Mouse (Mus musculus): ENCODE measurements at regions not wholly inside any gene's neighbourhood (a gene's known extent, or its start where the extent isn't known, plus 50 kb on each side); places are given as distances from the start of the nearest gene placed in this dataset.
A peak's percentile ranks its signal among the peaks of the same experiment; 100 is the strongest.

DNA sequence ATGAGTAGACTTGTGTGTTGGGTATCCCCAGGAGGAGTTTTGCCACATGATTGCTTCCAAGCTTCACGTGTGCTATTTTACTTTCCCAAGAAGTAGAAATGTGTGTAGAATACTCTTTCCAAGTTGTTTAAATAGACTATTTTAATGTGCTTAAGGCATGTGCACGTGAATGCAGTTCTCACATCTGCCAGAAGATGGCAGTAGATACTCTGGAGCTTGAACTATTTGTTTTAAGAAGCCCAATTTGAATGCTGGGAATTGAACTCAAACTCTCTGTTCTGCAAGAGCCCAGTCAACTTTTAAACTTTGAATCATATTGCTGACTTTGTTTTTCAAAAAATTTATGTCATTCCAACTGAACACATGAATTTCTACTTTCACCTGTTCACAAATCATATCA is 431.3 kb upstream of the Reg3g start:
- WGBS, result 3% methylated on average over 2 of the region's 2 CpGs
- H3K4me1 ChIP-seq (replicated peaks), result no peaks in the 10 kb centered on the region
- no peaks in the 10 kb centered on the region for H3K36me3 ChIP-seq
- no peaks in the 10 kb centered on the region for H3K27me3 ChIP-seq (ENCODE audit: insufficient read depth, poor library complexity, severe bottlenecking)
- peak; percentile 34 for DNase-seq (ENCODE audit: low spot score)
- no peaks in the 10 kb centered on the region for H3K9me3 ChIP-seq
- H3K27ac ChIP-seq, result no peak overlapping the region
- H3K4me3 ChIP-seq, result no peak overlapping the region

DNA sequence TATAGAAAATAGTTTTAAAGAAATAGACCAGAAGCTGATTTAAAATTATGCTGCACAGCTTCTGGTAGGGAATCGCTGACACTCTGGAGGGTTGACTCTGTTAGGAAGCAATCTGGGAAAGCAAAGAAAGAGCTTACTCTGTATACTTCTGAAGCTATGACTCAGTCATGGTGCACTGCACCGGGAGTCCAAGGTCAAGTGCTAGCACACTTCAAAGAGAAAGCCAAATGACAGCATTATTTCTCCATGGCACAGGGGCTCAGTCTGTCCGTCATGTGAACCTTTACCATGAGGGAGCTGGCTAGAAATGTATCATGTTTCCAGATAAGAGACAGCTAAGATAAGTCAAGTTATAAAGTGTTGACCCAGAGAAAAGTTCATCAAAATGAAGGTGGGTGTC is 424.1 kb upstream of the Reg3g start:
- Histone ChIP-seq H3K36me3 (no peaks in the 10 kb centered on the region), H3K27me3 (ENCODE audit: insufficient read depth, poor library complexity, severe bottlenecking) (no peaks in the 10 kb centered on the region), H3K27ac (no peak overlapping the region), H3K9me3 (no peaks in the 10 kb centered on the region), H3K4me3 (no peak overlapping the region), H3K4me1 (replicated peaks) (no peaks in the 10 kb centered on the region)
- no peak for DNase-seq (ENCODE audit: low spot score)
- 77% methylated on average over 3 of the region's 3 CpGs for WGBS

DNA sequence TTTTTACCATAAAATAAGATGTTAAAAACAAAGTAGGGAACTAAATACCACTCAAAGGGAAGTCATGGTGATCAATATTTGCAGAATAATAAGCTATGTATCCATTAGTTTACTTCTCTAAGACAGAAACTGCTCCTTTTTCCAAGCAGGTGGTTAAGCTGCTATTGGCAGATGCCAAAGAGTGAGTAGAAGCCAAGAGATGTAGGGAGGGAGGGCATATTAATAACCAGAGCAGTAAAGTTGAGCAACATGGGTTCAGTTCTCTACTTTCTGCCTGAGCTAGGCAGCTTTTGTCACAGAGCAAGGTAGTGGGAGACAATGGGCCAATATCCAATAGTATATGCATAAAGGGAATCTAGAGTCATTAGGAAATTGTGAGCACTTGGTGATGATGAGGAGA is 394.4 kb upstream of the Reg3g start:
- Histone ChIP-seq H3K4me3 (no peak overlapping the region), H3K9me3 (no peaks in the 10 kb centered on the region), H3K36me3 (no peaks in the 10 kb centered on the region), H3K4me1 (replicated peaks) (no peaks in the 10 kb centered on the region), H3K27me3 (ENCODE audit: insufficient read depth, poor library complexity, severe bottlenecking) (no peaks in the 10 kb centered on the region), H3K27ac (no peak overlapping the region)
- no peak for DNase-seq (ENCODE audit: low spot score)

DNA sequence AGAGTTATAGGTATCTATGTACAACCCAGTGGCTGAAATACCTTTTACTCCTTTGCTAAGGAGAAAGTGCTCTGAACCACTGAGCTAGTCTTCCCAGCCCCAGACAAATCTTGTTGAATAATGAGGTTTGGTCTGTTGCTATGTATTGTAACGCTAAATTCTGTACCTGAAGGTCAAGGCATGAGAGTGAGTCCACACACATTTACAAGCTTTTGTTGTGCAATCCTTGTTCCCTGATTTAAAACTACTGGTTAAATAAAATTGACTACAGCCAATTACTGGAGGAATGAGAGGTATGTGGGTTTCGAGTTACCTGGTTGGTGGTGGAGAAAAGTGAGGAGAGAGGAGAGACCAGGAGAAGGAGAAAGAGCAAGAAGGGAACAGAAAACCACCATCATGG is 372.6 kb upstream of the Reg3g start:
- H3K27ac ChIP-seq, result no peak overlapping the region
- H3K9me3 ChIP-seq, result no peaks in the 10 kb centered on the region
- no peaks in the 10 kb centered on the region for H3K4me1 ChIP-seq (replicated peaks)
- no peak overlapping the region for H3K4me3 ChIP-seq
- no peaks in the 10 kb centered on the region for H3K27me3 ChIP-seq (ENCODE audit: insufficient read depth, poor library complexity, severe bottlenecking)
- WGBS, result 70% methylated on average over 2 of the region's 2 CpGs
- no peak for DNase-seq (ENCODE audit: low spot score)
- no peaks in the 10 kb centered on the region for H3K36me3 ChIP-seq

DNA sequence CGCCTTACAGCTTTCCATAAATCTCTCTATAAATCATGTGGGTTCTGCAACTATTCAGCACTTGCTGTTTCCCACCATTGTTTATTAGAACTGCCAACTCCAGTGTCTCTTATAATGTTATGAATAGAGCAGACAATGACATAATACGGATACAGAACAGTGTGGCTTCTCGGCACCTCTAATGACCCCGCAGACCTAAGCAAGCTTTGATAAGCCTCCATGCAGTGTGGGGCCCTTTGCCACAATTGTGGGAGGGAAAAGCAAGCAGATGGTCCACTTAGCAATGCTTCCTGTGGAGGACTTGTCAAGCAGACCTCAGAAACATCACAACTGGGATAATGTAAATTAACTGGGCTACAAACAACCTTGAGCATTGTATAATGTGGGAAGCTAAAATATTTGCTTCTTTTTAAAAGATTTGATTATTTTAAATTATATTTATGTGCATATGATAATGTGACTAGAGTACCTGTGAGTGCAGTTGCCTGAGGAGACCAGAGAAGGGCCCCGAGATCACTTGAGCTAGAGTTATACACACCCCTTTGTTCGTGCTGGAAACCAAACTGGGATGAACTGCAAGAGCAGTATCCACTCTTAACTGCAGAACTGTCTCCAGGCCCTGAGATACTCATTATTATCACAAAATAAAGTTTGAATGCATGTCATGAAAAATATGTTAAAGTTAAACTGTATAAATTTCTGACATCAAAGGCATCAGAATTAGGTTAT is 357.4 kb upstream of the Reg3g start:
- no peaks in the 10 kb centered on the region for H3K9me3 ChIP-seq
- no peaks in the 10 kb centered on the region for H3K36me3 ChIP-seq
- no peak overlapping the region for H3K4me3 ChIP-seq
- H3K27ac ChIP-seq, result no peak overlapping the region
- 57% methylated on average over 6 of the region's 6 CpGs for WGBS
- DNase-seq (ENCODE audit: low spot score), result peak; percentile 4
- peaks cover 6% of the 10 kb centered on the region for H3K4me1 ChIP-seq (replicated peaks)
- H3K27me3 ChIP-seq (ENCODE audit: insufficient read depth, poor library complexity, severe bottlenecking), result no peaks in the 10 kb centered on the region

DNA sequence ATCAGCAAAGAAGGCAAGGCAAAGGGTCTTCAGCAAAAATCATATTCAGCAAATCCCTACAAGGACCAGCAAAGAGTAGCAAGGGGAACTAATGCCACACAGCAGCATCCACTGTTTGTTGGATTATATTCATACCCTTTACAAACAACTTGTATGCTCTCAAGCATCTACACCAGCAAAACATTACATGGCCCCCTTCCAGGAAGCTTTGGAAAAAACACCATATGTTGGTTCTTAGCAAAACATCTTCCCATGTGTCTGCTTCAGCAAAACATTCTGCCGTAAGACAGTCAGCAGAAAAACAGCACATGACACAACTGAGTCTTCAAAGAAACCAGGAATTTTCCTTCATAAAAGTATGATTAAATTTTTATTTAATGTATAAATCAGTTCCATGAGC is 352.6 kb upstream of the Reg3g start:
- no peak for DNase-seq (ENCODE audit: low spot score)
- H3K9me3 ChIP-seq, result no peaks in the 10 kb centered on the region
- no peak overlapping the region for H3K4me3 ChIP-seq
- H3K36me3 ChIP-seq, result no peaks in the 10 kb centered on the region
- WGBS, result 89% methylated on average over 1 of the region's 1 CpGs
- no peaks in the 10 kb centered on the region for H3K27me3 ChIP-seq (ENCODE audit: insufficient read depth, poor library complexity, severe bottlenecking)
- peaks cover 6% of the 10 kb centered on the region for H3K4me1 ChIP-seq (replicated peaks)
- no peak overlapping the region for H3K27ac ChIP-seq

DNA sequence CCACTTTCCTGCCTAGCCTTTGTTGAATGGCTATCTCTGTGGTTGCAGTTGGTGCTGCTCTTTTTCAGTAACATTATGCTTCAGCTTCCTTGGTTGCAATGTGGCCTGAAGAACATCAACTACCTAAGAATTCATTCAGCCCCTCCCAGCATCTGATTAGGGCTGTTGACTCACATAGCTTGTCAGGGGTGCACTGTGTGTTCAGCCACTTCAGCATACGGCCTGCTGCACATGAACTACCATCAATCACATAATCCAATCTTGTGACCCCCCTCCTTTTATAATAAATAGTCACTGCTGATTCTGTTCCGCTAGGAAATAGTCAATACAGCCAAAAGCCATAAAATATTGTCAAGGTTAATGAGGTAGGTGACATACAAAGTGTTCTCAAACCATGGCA is 328.3 kb upstream of the Reg3g start:
- WGBS, result 78% methylated on average over 2 of the region's 2 CpGs
- H3K9me3 ChIP-seq, result no peaks in the 10 kb centered on the region

DNA sequence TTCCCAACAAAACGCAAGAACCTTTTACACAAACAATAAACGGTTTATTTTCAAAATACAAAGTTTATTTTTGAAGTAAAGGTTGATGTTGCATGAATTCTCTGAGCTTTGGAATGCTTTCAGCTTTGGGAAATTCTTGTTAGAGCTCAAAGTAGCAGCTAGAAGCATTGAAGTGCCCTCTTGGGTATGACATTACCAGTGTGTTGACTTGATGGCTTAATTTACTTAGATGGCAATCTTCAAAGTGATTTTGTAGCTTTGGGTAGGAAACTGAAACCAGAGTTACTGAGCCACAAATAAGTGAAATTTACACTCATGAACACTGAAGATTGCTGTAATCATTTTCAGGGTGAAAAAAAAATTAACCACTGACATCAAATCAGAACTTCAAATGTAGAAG is 320.3 kb upstream of the Reg3g start:
- Histone ChIP-seq H3K4me3 (no peak overlapping the region), H3K36me3 (no peaks in the 10 kb centered on the region), H3K27me3 (ENCODE audit: insufficient read depth, poor library complexity, severe bottlenecking) (no peaks in the 10 kb centered on the region), H3K27ac (no peak overlapping the region), H3K9me3 (no peaks in the 10 kb centered on the region), H3K4me1 (replicated peaks) (no peaks in the 10 kb centered on the region)
- no peak for DNase-seq (ENCODE audit: low spot score)
- WGBS, result 75% methylated on average over 2 of the region's 2 CpGs

More for the DNA sequence above, 328.3 kb upstream of the Reg3g start:
- Histone ChIP-seq H3K36me3 (no peaks in the 10 kb centered on the region), H3K27me3 (ENCODE audit: insufficient read depth, poor library complexity, severe bottlenecking) (no peaks in the 10 kb centered on the region), H3K27ac (no peak overlapping the region), H3K4me1 (replicated peaks) (no peaks in the 10 kb centered on the region), H3K4me3 (no peak overlapping the region)
- DNase-seq (ENCODE audit: low spot score), result no peak

DNA sequence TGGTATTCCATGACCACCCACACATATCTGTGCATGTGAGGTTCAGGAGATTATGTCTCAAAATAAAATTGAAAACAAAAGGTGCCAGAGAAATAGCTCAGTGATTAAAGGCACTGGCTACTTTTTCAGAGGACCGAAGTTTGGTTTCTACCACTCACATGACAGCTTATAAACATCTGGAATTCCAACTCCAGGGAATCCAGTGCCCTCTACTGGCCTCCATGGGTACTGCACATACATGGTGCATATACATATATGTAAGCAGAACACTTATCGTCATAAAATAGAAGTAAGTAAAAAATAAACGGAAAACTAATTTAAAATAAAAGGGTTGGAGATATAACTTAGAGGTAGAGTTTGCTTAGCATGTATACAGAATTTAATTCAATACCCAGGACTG is 288.9 kb upstream of the Reg3g start:
- Histone ChIP-seq H3K4me3 (no peak overlapping the region), H3K4me1 (replicated peaks) (no peaks in the 10 kb centered on the region), H3K27me3 (ENCODE audit: insufficient read depth, poor library complexity, severe bottlenecking) (no peaks in the 10 kb centered on the region), H3K36me3 (no peaks in the 10 kb centered on the region), H3K27ac (no peak overlapping the region), H3K9me3 (no peaks in the 10 kb centered on the region)
- no peak for DNase-seq (ENCODE audit: low spot score)
- WGBS, result 89% methylated on average over 3 of the region's 3 CpGs
